Mouse (Mus musculus) lung, postnatal 14 days (tissue): Measurements from ENCODE around the gene Atrnl1.
"Not testable (repeated sequence)": the region's sequence is repeated elsewhere in the genome, so short reads cannot be mapped to it uniquely, and the experiment has no call there.

Experiments
- DNase-seq: peaks from one replicate; pipeline ENCODE4 v3.0.0; 2021

Atrnl1 gene

DNA sequence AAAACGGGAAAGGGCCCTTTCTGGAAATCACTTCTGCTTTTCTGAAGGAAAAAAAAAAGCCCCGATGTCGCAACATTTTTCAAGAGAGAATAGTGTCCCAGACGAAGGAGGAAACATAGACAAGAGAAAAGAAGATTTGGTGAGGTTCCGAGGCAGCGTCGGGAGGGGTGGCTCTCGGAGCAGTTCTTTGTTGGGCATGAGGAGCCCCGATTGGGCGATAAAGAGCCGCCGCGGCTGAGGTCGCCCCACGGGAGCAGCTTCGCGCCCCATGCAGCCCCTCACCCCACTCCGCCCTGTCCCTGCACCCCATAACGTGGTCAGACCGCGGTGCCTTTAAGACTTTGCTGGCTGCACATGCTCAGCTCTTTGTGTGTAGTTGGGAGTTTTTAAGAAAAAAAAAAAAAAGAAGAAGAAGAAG, 767 bp upstream of the Atrnl1 start:
- DNase-seq, result peak; percentile 46

DNA sequence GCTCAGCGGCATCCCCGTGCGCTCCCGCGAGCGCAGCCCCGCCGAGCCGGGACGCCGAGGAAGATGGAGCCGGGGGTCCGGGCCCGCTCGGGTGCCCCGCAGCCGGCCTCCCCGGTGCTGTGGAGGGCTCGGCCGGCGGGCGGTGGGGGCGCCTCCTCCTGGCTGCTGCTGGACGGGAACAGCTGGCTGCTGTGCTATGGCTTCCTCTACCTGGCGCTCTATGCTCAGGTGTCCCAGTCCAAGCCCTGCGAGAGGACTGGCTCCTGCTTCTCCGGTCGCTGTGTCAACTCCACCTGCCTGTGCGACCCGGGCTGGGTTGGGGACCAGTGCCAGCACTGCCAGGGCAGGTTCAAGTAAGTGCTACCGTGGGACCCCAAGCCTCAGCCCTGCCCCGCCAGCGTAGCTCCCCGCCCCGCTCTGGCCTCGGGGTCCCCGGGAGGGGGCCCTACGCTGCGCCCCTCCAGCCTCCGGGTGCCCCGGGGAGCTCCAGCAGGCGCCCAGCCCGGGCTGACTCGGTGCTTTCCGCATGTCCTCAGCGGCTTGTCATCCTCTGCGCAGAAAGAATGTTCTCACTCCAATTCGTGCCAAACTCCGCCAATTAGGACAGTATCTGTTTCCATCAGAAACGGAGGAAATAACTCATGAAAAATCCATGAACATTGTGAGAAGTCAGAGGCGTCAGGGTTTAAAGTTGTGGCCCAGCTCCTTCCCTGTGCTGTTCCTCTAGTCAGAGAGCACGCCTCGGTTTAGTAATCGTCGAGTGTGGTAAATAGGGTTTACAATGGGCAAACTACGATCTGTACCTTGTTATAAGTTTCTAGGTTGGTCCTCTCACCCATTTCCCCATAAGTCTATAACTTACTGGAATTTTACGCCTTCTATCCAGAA, 701 bp downstream of the Atrnl1 start:
- DNase-seq, result peak; percentile 66

DNA sequence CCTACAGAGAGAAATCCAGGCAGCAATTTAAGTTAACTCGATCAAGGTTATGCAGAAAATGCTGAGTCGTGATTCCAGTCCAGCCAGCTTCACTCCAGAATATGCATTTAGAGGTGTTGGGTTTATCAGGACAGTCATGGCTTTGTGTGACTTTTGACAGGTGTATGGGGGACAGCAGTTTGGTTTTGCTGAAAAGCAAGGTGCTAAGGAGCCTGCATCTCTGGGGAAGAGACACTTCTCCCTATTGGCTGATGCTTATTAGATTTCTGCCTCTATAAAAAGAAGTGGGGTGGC, 1.3 kb downstream of the Atrnl1 start:
- DNase-seq, result no peak

DNA sequence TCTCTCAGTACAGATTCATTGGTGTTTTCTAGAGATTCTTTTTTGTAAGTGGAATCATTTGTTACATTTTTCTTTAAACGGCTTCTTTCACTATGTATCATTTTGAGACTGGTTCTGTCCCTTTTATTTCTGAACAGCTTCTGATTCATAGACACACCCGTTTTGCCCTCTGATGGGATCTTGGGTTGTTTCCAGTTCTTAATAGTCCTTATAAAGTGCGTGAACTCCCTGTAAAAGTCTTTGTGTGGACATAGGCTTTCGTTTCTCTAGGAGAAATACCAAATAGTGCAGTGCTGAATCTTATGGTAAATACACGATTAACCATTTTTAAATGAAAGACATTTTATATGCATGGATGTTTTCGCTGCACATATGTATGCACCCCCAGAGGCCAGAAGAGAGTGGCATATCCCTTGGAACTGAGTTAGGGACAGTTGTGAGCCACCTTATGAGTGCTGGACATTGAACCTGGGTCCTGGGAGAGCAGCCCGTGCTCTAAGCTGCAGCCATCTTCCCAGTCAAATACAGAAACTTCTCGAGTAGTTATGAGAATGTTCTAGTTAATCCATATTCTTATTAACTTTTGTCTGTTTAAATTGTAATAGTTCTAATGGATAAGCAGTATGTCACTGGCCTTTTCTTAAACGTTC, 5.3 kb downstream of the Atrnl1 start:
- DNase-seq, result no peak

DNA sequence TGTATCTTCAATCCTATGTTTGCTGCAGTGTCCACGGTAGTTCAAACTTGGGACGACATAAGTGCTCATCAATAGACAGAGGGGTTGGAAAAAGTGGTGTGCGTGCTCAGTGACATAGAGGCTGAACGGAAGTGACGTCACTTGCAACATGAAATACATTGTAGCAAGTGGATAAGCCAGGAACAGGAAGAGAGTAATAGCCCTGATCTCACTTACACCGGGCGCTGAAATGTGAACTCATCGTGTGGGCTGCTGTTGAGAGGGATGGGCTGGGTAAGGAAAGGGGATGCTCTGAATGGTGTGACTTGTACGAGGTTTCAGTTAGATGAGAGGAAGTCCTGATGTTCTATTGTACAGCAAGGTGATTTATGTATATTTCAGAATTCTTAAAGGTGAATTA, 8.3 kb downstream of the Atrnl1 start:
- DNase-seq, result no peak

DNA sequence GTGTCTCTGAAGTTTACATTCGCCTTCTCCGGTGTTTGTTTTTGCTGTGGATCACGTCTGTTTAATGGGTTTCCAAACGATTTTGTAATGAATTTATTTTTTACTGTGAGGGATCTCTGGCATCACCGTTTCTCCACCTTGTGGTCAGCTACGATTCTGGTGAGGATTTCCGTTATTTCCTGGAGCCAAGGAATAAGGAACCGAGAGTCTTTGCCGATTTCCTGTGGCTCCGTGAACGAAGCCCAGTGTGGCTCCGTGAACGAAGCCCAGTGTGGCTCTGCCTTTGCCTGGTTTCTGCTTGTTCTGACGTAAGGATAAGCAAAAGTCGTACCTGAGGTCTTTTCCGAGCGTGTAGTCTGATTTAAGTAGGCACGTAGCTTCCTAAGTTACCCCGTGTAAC, 11.0 kb downstream of the Atrnl1 start:
- DNase-seq, result no peak

DNA sequence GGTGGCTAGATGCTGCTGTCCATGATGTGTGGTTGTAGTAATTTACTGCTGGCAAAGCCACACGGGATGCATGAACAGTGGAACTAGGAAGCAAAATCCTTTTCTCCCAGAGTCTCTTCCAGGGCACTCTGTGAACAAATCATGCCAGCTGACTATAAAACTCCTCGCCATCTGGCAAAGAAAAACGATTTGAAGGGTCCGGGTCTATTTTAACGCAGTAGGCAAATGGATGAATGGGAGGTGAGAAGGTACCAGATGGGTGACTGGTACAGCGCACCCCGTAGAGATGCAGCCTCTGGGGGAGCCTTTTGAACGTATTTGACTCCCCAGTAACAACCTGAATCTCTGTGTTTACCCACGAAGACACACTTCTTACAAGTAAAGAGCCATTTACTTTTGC, 14.9 kb downstream of the Atrnl1 start:
- no peak for DNase-seq

DNA sequence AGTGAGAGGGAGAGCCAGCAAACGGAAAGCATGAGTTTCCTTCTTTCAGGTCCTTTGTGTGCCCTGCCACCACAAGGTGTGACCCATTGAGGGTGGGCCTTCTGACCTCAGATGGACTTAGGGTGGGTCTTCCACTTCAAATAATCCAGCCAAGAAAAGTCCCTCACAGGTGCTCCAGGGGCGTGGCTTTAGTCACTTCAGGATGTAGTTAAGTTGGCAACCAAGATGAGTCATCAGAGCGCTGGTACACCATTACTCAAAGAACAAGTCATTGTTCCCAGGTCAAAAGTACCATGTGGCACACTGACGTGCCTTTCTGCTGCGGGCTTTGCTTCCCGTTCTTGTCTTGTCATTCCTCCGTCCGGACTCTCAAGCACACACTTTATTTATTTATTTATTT, 16.4 kb downstream of the Atrnl1 start:
- DNase-seq, result no peak

DNA sequence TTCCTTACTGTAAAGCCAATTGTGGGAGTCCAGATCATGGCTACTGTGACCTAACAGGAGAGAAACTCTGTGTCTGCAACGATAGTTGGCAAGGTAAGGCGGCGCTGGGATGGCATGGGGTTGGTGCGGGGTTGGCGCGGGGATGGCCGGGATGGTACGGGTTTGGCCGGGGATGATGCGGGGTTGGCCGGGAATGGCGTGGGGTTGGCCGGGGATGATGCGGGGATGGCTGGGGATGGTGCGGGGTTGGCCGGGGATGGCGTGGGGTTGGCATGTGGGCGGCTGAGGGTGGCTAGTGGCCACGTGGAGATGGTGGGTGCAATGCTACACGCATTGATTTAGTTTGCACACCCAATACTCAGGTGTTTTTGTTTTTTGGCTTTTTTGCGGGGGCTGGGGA, 31.7 kb downstream of the Atrnl1 start:
- no peak for DNase-seq

DNA sequence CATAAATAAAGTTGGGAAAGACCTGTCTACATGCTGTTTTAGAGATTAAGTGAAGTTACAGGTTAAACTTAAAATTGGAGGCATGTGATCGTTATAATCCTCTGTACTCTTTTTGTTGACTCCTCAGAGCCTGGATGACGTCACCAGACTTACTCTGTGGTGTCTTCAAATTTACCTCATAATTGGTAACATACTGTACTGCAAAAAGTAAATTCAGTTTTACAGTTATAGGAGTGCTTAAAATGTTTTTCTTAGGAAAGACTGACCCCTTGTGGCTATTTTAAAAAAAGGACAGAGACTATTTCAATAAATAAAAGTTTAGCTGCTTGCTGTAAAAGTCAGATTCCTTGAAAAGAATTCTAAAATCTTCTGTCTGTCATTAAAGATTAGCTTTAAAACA, 32.1 kb downstream of the Atrnl1 start:
- no peak for DNase-seq

DNA sequence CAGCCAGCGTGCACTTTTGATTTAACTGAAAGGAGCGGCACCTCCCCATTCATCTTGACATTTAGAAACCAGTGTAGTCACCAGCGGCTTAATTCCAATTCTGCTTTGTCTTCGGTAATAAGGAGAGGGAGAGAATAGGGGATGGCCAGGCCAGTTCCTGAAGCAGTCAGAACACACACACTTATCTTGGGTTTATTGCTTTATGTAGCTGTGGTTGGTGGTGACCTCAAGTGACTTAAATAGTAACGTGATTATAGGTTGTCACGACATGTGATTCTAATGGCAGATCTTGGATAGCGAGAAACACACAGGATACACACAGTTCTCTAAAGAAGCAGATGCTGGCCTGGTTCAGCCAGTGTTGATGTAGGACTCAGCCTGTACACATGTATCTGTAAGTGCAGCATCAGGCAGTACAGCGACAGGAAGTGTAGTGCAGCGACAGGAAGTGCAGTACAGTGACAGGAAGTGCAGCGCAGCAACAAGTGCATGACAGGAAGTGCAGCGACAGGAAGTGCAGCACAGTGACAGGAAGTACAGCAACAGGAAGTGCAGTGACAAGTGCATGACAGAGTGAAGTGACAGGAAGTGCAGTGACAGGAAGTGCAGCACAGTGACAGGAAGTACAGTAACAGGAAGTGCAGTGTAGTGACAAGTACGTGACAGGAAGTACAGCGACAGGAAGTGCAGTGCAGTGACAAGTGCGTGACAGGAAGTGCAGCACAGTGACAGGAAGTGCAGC, 37.5 kb downstream of the Atrnl1 start:
- DNase-seq, result no peak

DNA sequence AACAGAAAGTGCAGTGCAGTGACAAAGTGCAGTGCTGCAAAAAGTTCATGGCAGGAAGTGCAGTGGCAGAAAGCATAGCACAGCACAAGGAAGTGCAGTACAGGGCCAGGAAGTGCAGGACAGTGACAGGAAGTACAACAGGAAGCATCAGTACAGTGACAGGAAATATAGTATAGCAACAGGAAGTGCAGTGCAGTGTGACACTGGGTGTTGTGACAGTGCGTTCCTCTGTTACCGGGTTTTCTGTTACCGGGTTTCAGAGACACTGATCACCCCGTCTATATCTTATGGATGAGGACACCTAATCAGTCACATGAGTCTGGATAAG, 38.1 kb downstream of the Atrnl1 start:
- no peak for DNase-seq

DNA sequence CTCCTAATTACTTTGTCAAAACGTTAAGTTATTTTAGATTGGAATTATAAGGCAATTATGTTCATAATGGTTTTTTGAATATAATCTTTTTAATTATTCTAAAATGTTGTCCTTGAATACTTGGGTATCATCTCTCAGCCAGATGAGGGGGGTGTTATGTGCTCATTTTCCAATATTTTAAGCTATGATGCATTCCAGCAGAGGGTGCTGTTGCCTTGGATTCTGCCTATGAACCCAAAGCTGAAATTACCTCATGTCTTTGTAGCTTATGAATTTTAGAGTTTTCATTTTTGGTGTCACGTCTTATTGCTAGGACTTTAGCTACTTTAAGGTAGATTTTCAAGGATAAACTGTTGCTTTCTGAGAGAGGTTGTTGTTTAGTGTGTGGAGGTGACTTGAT, 44.2 kb downstream of the Atrnl1 start:
- peak; percentile 75 for DNase-seq

DNA sequence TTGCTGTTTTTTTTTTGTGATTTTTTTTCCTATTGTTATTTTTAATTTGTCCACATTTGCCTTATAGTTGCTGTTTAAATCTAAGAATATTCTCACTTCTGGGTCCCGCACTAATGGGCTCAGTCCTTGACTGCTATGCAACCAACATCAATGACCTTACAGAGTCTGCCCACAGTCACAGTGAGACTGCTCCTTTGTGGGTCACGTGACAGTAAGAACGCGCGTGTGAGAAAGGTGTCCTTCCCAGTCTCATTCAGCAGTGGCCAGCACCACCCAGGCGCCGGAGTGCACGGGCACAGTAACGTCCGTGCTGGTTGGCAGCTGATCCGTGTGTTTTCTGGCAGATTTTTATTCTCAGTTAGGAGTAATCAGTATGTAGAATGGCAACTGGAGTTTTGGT, 44.7 kb downstream of the Atrnl1 start:
- no peak for DNase-seq

DNA sequence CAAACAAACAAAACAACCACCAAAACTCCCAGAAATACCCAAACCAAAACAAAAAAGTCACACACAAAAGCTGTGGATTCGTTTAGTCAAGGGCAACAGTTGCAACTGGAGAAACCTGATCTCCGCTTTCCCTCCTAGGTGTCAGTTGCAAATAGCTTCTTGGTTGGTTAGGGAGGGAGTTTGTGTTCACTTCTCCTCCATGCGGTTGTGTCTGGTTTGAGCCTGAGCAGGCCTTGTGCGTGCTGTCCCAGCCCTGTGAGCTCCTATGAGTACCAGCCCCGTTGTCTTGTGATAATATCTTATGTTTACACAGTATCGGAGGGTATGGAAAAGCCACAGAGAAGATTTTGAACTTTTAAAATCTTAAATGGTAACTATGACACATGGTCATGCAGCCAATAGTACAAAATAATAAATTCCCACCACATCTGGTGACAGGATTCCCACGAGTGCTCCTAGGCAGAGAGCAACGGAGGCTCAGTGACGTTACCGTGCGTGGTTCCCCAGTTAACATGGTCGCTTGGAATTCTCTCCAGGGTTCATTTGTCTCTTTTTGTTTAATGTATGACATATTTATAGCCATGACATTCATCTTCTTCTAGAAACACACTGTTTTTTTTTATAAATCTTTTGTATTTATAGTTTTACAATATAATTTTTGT, 46.7 kb downstream of the Atrnl1 start:
- no peak for DNase-seq

DNA sequence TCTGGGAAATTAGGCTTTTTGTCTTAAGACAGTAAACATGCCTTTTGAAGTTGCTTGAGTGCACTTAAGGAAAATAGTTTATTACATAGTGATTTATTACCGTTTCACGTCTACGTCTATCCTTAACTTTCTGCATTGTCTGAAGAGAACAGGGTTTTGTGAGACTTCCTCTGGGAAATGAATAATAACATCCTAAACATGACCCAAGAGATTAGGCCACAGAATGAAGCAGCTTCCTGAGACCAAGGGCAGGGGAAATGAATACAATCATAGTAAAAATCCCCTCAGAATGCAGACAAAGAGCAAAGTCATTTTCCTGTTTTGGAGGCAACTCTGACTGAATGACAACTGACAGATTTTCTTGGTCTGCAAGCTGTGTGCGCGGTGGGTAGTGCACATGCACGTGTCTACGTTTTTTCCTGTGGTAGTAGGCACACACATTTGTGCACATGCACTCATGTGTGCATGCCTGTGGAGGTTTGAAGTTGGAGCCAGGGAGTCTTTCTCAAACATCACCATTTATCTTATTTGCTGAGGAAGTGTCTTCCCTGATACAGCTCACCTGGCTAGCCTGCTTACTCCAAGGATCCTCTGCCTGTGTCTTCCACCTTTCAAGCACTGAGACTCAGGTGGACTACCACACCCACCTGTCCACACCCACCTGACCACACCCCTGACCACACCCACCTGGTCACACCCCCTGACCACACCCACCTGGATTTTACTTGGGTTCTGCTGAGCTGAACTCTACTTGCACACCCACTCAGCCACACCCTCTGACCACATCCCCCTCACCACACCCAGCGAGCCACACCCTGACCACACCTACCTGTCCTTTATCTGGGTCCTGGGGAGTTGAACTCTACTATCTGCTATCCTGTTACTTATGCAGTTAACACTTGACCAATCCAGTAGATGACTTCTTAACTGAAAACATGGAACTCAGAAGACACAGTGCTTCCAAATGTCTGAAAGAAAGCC, 47.6 kb downstream of the Atrnl1 start:
- DNase-seq, result no peak

DNA sequence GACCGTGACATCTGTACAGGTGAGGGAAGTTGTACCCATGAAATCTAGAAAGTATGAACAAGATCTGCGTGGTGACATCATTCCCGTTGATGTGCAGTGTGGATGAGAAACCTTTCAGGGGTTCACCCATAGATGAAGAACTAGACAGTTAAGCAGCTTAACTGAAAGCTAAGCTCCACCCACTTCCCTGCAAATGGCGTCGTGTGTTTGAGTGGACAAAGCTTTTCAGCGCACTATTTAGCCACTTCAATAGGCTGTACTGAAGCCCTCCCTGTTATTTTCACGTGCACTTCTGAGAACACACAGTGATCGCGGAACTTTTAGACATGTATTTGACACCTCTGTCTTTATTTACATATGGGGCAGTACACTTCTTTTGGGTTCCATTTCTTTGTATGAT, 56.2 kb downstream of the Atrnl1 start:
- DNase-seq, result no peak

DNA sequence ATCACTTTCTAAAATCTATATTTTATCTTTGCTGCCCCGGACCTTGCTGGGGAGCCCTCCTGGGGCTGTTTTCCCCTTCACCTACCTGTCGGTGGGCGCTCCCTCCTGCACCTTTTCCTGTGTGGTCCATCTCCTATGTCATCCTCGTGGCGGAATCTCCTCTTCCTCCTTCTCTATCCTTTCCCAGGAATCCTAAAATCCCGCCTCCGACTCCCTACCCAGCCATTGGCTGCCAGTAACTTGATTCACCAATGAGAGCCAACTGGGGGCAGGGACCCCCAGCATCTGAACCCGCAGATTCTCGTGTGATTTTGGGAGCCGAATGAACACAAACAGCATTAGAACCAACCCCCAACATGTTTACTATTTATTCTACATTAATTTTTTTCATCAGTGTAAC, 57.1 kb downstream of the Atrnl1 start:
- no peak for DNase-seq

DNA sequence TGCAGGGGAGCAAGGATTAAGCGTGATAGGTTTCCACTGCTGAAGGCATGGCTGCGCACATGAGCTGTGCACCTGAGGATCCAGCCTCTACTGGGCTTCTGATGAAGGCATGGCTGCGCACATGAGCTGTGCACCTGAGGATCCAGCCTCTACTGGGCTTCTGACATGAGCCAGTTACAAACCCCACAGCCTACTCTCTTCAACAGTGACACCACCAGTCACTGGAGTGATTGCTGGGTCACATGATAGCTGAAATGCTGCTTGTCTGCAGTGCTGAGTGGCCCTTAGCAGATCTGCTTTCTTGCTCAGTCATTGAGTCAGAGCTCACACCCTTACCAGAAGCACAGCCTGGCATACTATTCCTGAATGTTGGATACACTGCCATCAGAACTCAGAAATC, 68.6 kb downstream of the Atrnl1 start:
- DNase-seq, result no peak

DNA sequence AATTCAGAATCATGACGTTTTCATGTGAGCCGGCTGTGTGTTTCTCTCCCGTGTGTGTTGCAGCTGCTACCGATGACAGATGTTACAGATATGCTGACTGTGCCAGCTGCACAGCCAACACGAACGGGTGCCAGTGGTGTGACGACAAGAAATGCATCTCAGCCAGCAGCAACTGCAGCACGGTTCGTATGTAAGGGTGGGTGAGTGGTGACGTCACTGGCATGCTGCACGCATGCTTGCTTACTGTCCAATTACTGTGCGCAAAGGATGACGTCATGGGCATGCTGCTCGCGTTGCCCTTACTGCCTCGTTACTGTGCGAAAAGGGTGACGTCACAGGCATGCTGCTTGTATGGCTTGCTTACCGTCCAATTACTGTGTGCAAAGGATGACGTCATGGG, 75.8 kb downstream of the Atrnl1 start:
- DNase-seq, result no peak

DNA sequence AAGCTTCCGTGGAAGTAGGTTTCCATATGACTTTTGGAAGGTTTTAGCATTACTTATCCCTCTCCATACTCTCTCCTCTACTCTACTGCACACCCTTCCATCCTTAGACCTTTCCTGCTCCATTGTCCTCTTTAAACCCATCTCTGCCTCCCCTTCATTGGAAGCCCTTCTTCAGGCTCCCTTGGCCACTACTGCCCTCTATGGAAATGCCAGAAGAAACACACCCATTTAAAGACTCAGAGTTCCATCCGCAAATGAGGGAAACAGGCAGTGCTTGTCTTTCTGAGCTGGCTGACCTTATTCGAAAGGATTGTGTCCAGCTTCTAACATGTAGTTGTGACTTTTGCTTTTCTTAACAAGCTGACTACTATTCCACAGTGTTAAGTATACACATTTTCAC, 81.7 kb downstream of the Atrnl1 start:
- DNase-seq, result no peak

DNA sequence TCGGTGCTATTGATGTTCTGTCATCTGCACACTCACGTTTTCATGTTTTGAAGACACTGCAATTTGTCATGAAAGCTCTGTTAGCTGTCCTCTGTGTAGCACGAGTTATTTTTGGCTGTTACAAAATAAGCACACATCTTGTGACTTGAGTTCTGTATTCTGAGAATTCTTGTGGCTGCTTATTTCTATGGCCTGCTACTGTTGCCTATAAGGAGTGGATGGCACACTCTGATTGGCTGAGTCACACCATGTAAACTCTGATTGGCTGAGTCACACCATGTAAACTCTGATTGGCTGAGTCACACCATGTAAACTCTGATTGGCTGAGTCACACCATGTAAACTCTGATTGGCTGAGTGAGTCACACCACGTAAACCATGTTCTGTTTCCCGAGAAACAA, 85.9 kb downstream of the Atrnl1 start:
- DNase-seq, result not testable (repeated sequence)

DNA sequence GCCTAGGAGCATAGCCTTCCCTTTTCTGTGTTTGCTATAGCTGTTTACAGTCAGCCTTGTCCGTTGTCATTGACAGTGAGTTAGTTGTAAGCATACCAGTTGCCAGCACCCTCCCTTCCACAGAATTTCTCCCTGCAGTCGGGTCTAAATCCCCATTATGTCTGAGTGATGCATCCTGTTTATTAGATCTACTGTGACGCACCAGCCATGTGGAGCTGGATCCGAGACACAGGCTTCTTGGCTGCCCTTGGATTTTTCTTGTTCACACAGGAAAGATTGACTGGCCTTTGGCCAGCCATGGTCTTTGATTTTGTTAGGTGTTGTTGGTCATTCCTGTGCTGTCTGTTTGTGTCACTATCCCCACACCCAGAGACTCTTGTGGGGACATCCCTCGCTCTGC, 102.3 kb downstream of the Atrnl1 start:
- DNase-seq, result peak; percentile 40
